Mouse (Mus musculus): ENCODE measurements around the gene Dctn1. TPM values are rescaled to one million over a fixed set of nuclear protein-coding genes. Genes with fewer than 3 reads are reported as not detected.

The Dctn1 gene
- polyA plus RNA-seq, 1 experiment from 2014 or later, result 62.2 TPM

DNA sequence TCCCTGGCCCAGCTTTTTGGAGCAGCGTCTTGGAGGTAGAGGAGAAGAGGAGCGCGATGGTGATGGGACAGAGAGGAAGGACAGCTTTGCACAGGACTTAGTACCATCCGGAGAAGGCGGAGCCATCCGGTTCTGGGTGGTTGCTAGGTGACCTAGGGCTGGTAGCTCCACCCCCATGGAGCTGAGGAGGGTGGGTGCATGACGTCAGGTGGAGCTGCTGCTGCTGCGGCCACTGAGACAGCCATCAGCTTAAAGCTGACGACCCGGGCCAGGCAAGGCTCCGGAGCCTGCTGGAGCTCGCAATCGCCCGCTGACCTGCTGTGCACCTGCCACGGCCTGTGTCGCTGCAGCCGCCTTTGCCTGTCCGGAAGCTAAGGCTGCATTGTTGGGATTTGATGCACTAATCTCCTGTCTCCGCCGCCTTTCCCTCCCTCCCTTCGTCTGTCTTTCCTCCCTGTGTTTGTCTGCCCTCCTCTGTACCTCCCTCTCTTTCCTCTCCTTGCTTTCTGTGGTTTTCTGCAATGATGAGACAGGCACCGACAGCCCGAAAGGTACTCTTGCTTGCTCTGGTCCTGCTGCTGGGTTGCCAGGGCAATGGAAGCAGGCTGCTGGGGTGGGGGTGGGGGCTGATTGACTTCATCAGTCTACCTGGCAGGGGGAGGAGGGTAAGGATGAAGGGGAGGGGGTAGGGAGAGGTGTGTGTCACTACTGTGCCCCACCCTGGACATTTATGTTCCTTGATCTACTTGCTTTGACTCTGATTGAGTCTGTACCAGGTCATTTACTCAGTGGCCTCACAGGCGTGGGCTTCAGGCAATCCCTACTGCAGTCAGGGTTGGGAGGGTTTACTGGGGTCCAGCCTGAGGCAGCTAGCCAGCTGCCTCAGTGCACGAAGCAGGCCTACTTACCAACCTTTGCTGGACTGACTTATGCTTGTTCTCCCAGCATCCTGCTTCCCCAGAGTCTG is 20.5 kb downstream of the Dctn1 start:
- no peak overlapping the region for H3K9ac ChIP-seq (ENCODE audit: low read depth, low read length)
- peaks cover 32% of the 10 kb centered on the region for H3K36me3 ChIP-seq (ENCODE audit: insufficient read depth, low read length)
- ATAC-seq (replicated peaks; ENCODE audit: low FRiP score, low read depth), result peak; percentile 78
- H3K4me1 ChIP-seq (replicated peaks; ENCODE audit: insufficient read depth, low read length), result peaks cover 9% of the 10 kb centered on the region; the same call in 1 of the 2 replicates
- H3K27ac ChIP-seq, result no peak overlapping the region
- no peak overlapping the region for H3K4me3 ChIP-seq (replicated peaks; ENCODE audit: low read depth, low read length)
- H3K4me2 ChIP-seq (ENCODE audit: low read length), result peak overlapping the region; percentile 34
- no peaks in the 10 kb centered on the region for H3K9me3 ChIP-seq (replicated peaks; ENCODE audit: low read length)
- no peaks in the 10 kb centered on the region for H3K27me3 ChIP-seq (ENCODE audit: insufficient read depth, low read length)
- peak; percentile 79 for DNase-seq (ENCODE audit: low spot score)
- 18% methylated on average over 25 of the region's 25 CpGs for WGBS
- no peak for TF ChIP-seq CTCF (IDR thresholded peaks at IDR 0.05; ENCODE audit: low read depth)

DNA sequence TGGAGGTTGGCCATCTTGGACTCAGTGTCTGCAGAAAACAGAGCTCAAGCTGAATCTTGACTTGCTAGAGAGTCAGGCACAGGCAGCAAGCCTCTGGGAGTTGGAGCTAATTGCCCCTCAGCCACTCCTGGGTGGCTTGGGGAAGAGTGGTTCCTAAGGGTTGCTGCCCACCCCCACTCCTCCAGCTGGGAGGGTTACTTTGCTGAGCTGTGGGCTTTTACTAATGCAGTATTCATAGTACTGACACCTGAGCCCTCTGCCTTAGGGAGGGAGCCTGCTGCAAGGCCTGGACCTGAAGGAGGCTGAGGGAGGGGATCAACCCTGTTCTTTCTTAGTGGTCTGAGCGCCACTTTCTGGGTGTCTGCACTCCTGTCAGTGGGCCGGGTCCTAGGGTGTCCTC is 21.2 kb downstream of the Dctn1 start:
- no peak for TF ChIP-seq CTCF (IDR thresholded peaks at IDR 0.05; ENCODE audit: low read depth)
- ATAC-seq (replicated peaks; ENCODE audit: low FRiP score, low read depth) (no peak), DNase-seq (ENCODE audit: low spot score) (no peak)
- no peaks in the 10 kb centered on the region for H3K27me3 ChIP-seq (ENCODE audit: insufficient read depth, low read length)
- H3K27ac ChIP-seq, result no peak overlapping the region
- no peaks in the 10 kb centered on the region for H3K9me3 ChIP-seq (replicated peaks; ENCODE audit: low read length)
- no peak overlapping the region for H3K9ac ChIP-seq (ENCODE audit: low read depth, low read length)
- H3K4me2 ChIP-seq (ENCODE audit: low read length), result no peak overlapping the region
- H3K4me3 ChIP-seq (replicated peaks; ENCODE audit: low read depth, low read length), result no peak overlapping the region
- 87% methylated on average over 2 of the region's 2 CpGs for WGBS
- H3K4me1 ChIP-seq (replicated peaks; ENCODE audit: insufficient read depth, low read length), result peaks cover 9% of the 10 kb centered on the region; the same call in 1 of the 2 replicates
- peaks cover 39% of the 10 kb centered on the region for H3K36me3 ChIP-seq (ENCODE audit: insufficient read depth, low read length)

DNA sequence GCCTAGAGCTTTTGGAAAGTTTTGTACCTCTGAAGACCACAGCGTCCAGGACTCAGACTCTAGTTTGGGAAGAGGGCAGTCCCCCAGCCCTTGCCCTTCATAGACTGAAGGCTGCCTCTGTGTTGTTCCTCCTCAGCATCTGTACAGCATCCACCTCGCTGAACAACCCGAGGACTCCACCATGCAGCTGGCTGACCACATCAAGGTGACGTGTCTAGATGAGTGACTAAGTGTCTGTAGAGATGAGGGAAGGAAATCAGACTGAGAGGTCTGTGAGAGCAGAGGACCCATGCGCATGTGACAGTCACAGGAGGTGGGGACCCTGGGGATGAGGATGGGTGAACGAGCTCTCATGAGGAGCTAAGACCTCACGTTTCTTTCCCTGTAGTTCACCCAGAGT is 27.9 kb downstream of the Dctn1 start:
- Histone ChIP-seq H3K36me3 (ENCODE audit: insufficient read depth, low read length) (peaks cover 95% of the 10 kb centered on the region), H3K9ac (ENCODE audit: low read depth, low read length) (no peak overlapping the region), H3K9me3 (replicated peaks; ENCODE audit: low read length) (no peaks in the 10 kb centered on the region), H3K27ac (no peak overlapping the region), H3K4me3 (replicated peaks; ENCODE audit: low read depth, low read length) (no peak overlapping the region), H3K4me2 (ENCODE audit: low read length) (no peak overlapping the region), H3K4me1 (replicated peaks; ENCODE audit: insufficient read depth, low read length) (no peaks in the 10 kb centered on the region), H3K27me3 (ENCODE audit: insufficient read depth, low read length) (no peaks in the 10 kb centered on the region)
- no peak for ATAC-seq (replicated peaks; ENCODE audit: low FRiP score, low read depth)
- TF ChIP-seq CTCF (IDR thresholded peaks at IDR 0.05; ENCODE audit: low read depth), result no peak
- no peak for DNase-seq (ENCODE audit: low spot score)
- 93% methylated on average over 7 of the region's 7 CpGs for WGBS

DNA sequence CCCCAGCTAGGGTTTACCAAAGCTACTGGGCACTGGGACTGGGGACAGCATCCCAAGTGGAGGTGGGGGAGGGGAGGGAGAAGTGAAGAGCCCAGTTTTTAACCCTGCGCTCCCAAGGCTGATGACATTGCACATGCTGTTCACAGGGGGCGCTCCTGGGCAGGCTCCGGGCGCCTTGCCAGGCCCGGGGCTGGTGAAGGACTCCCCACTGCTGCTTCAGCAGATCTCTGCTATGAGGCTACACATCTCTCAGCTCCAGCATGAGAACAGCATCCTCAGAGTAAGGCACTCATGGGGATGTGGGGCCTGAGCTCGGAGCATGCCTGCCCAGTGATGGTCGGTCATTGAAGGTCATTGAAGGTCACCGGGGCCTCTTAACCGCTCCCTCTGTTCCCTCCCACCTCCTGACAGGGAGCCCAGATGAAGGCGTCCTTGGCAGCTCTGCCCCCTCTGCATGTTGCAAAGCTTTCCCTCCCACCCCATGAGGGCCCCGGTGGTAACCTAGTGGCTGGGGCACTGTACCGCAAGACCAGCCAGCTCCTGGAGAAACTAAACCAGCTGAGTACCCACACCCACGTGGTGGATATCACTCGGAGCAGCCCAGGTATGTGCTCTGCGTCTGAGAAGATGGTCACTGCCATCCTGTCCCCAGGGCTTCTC is 31.8 kb downstream of the Dctn1 start:
- H3K9ac ChIP-seq (ENCODE audit: low read depth, low read length), result no peak overlapping the region
- peak; percentile 22; the same call in 1 of the 2 replicates for ATAC-seq (replicated peaks; ENCODE audit: low FRiP score, low read depth)
- H3K27me3 ChIP-seq (ENCODE audit: insufficient read depth, low read length), result no peaks in the 10 kb centered on the region
- TF ChIP-seq CTCF (IDR thresholded peaks at IDR 0.05; ENCODE audit: low read depth), result peak; percentile 42
- no peaks in the 10 kb centered on the region for H3K4me1 ChIP-seq (replicated peaks; ENCODE audit: insufficient read depth, low read length)
- H3K4me3 ChIP-seq (replicated peaks; ENCODE audit: low read depth, low read length), result no peak overlapping the region
- H3K36me3 ChIP-seq (ENCODE audit: insufficient read depth, low read length), result peaks cover 73% of the 10 kb centered on the region
- WGBS, result 51% methylated on average over 15 of the region's 15 CpGs
- H3K4me2 ChIP-seq (ENCODE audit: low read length), result no peak overlapping the region
- no peak overlapping the region for H3K27ac ChIP-seq
- DNase-seq (ENCODE audit: low spot score), result peak; percentile 25
- no peaks in the 10 kb centered on the region for H3K9me3 ChIP-seq (replicated peaks; ENCODE audit: low read length)

DNA sequence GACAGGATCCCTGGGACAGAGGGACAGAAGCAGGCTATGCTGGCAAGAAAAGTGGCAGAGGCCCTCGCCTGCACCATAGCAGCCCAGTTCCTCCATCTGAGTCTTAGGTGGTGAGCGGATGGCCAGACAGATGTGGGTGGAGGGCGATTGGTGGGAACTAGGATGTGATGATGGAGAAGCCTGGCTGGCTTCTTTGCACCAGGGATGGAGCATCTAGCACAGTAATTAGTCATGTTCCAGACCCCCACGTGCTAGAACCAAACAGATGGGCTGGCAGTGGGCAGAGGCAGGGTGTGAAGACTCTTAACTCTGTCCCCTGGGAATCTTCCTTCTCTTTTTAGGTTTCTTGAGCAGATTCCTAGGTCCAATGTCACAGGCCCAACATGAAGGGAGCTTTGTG is 37.6 kb downstream of the Dctn1 start:
- no peak overlapping the region for H3K4me3 ChIP-seq (replicated peaks; ENCODE audit: low read depth, low read length)
- ATAC-seq (replicated peaks; ENCODE audit: low FRiP score, low read depth), result no peak
- TF ChIP-seq CTCF (IDR thresholded peaks at IDR 0.05; ENCODE audit: low read depth), result no peak
- no peak overlapping the region for H3K4me2 ChIP-seq (ENCODE audit: low read length)
- H3K27ac ChIP-seq, result no peak overlapping the region
- no peak overlapping the region for H3K9ac ChIP-seq (ENCODE audit: low read depth, low read length)
- H3K9me3 ChIP-seq (replicated peaks; ENCODE audit: low read length), result no peaks in the 10 kb centered on the region
- DNase-seq (ENCODE audit: low spot score), result no peak
- 82% methylated on average over 4 of the region's 4 CpGs for WGBS
- H3K4me1 ChIP-seq (replicated peaks; ENCODE audit: insufficient read depth, low read length), result no peaks in the 10 kb centered on the region
- H3K36me3 ChIP-seq (ENCODE audit: insufficient read depth, low read length), result peaks cover 17% of the 10 kb centered on the region
- H3K27me3 ChIP-seq (ENCODE audit: insufficient read depth, low read length), result no peaks in the 10 kb centered on the region

DNA sequence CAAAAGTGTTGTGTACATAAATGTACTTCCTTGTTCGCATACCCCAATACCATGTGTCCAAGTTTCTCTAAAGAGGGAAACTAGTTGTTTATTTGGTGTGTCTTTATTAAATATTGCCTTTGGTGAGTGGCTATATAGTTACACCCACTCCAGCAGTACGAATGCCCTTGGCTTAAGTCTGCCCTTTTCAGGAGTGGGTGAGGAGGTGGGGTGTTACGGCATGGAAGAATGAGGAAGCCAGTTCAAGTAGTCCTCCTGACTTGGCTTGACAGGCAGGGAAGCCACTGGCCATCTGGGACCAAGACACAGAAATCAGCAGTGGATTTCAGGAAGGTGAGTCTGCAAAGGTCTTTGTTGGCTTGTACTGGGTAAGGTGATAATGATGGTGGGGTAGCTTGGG is 40.1 kb downstream of the Dctn1 start:
- Histone ChIP-seq H3K9ac (ENCODE audit: low read depth, low read length) (no peak overlapping the region), H3K27ac (no peak overlapping the region), H3K4me1 (replicated peaks; ENCODE audit: insufficient read depth, low read length) (no peaks in the 10 kb centered on the region), H3K4me3 (replicated peaks; ENCODE audit: low read depth, low read length) (no peak overlapping the region), H3K4me2 (ENCODE audit: low read length) (no peak overlapping the region), H3K27me3 (ENCODE audit: insufficient read depth, low read length) (no peaks in the 10 kb centered on the region), H3K36me3 (ENCODE audit: insufficient read depth, low read length) (no peaks in the 10 kb centered on the region), H3K9me3 (replicated peaks; ENCODE audit: low read length) (no peaks in the 10 kb centered on the region)
- ATAC-seq (replicated peaks; ENCODE audit: low FRiP score, low read depth), result no peak
- 94% methylated on average over 3 of the region's 3 CpGs for WGBS
- DNase-seq (ENCODE audit: low spot score), result no peak
- no peak for TF ChIP-seq CTCF (IDR thresholded peaks at IDR 0.05; ENCODE audit: low read depth)
